Mouse (Mus musculus) liver, adult 2 months (tissue): Measurements from ENCODE around the gene Fgfr2. TPM values are rescaled to one million over a fixed set of nuclear protein-coding genes. Genes with fewer than 3 reads are reported as not detected.

ENCODE experiments used
- DNase-seq: peaks from one replicate; pipeline ENCODE4 v3.0.0-alpha.2; 2011; ENCODE audit warnings: low read depth, low spot score; ENCODE audit errors: extremely low read depth
- H3K27ac ChIP-seq: fragments of 200-500 bp; replicated peaks from 2 replicates; pipeline ENCODE4 v1.5.1; 2012; ENCODE audit warnings: low read depth, mild to moderate bottlenecking, control low read depth, inconsistent platforms, low read length; ENCODE audit not compliant: insufficient read depth
- H3K27me3 ChIP-seq: fragments of 200-500 bp; 2 replicates; pipeline ENCODE4 v1.6.1; 2012; ENCODE audit warnings: mild to moderate bottlenecking, moderate library complexity, low read length, inconsistent platforms; ENCODE audit not compliant: control insufficient read depth, insufficient read depth
- H3K36me3 ChIP-seq: fragments of 200-500 bp; 2 replicates; pipeline ENCODE4 v1.6.1; 2012; ENCODE audit warnings: low read length, inconsistent platforms; ENCODE audit not compliant: control insufficient read depth, insufficient read depth
- H3K4me1 ChIP-seq: fragments of 200-500 bp; 2 replicates; pipeline ENCODE4 v1.6.1; 2011; ENCODE audit warnings: low read length; ENCODE audit not compliant: control insufficient read depth, insufficient read depth
- H3K4me3 ChIP-seq: fragments of 200-500 bp; 2 replicates; pipeline ENCODE4 v1.5.1; 2011; ENCODE audit warnings: low read depth, mild to moderate bottlenecking, control low read depth, low read length, moderate library complexity; ENCODE audit not compliant: insufficient read depth
- H3K79me2 ChIP-seq: fragments of 200-500 bp; 2 replicates; pipeline ENCODE4 v1.6.1; 2012; ENCODE audit warnings: inconsistent platforms, mild to moderate bottlenecking, low read length, moderate library complexity; ENCODE audit not compliant: control insufficient read depth, insufficient read depth
- H3K9ac ChIP-seq: fragments of 200-500 bp; 2 replicates; pipeline ENCODE4 v1.6.1; 2012; ENCODE audit warnings: low read depth, mild to moderate bottlenecking, control low read depth, inconsistent platforms, low read length
- CTCF ChIP-seq: fragments of 200-500 bp; IDR thresholded peaks from 2 replicates; pipeline ENCODE4 v1.5.1; 2011; ENCODE audit warnings: low read depth, low read length, control low read depth
- POLR2A ChIP-seq: fragments of 200-500 bp; IDR thresholded peaks from 2 replicates; pipeline ENCODE4 v1.6.1; 2011; ENCODE audit warnings: low read length, control low read depth; ENCODE audit not compliant: insufficient read depth; ENCODE audit errors: extremely low read depth
- WGBS: fragments of 180-500 bp; shearing (Covaris S2); methylation state at CpG from one replicate; pipeline ENCODE4 v1.1.7; 2018; 5-methylcytosine and 5-hydroxymethylcytosine counted together
- polyA plus RNA-seq: library from polyadenylated mRNA; depleted of rRNA; stranded (reverse); fragments of >200 nt; gene quantifications from 2 replicates; pipeline ENCODE4 v1.2.3, GENCODE M21; 2012
- total RNA-seq: library from RNA; depleted of rRNA; stranded (reverse); fragments of >200 nt; gene quantifications from 2 replicates; pipeline ENCODE4 v1.2.3, GENCODE M21; 2014

Gene Fgfr2
- total and polyA plus RNA-seq, 2 experiments: 16.7 to 35.2 TPM

- Histone ChIP-seq H3K79me2 (no peaks in the 10 kb centered on the region), H3K4me1 (no peaks in the 10 kb centered on the region), H3K27me3 (no peaks in the 10 kb centered on the region), H3K4me3 (no peak overlapping the region), H3K27ac (no peak overlapping the region), H3K9ac (no peak overlapping the region), H3K36me3 (no peaks in the 10 kb centered on the region)
- no peak for TF ChIP-seq POLR2A
- TF ChIP-seq CTCF: no peak
- WGBS: 91% methylated on average over 7 of the region's 7 CpGs
- no peak for DNase-seq
These were observed 2785.5 kb downstream of the Fgfr2 start for GRCm38 (mm10) chr7:130337601-130338000.

- WGBS: 29% methylated on average over 4 of the region's 4 CpGs
- H3K27ac ChIP-seq: no peak overlapping the region
- H3K9ac ChIP-seq: no peak overlapping the region
- H3K4me1 ChIP-seq: no peaks in the 10 kb centered on the region
- DNase-seq: no peak
- H3K4me3 ChIP-seq: no peak overlapping the region
- H3K27me3 ChIP-seq: no peaks in the 10 kb centered on the region
- TF ChIP-seq CTCF (no peak), POLR2A (no peak)
- H3K36me3 ChIP-seq: no peaks in the 10 kb centered on the region
- H3K79me2 ChIP-seq: no peaks in the 10 kb centered on the region
These were observed 2787.6 kb downstream of the Fgfr2 start for GRCm38 (mm10) chr7:130335440-130336051.

- Histone ChIP-seq H3K27ac (no peak overlapping the region), H3K27me3 (peaks cover 2% of the 10 kb centered on the region; the same call in 1 of the 2 replicates), H3K4me3 (no peak overlapping the region), H3K36me3 (no peaks in the 10 kb centered on the region), H3K9ac (no peak overlapping the region), H3K79me2 (no peaks in the 10 kb centered on the region), H3K4me1 (no peaks in the 10 kb centered on the region)
- TF ChIP-seq CTCF (no peak), POLR2A (no peak)
- 94% methylated on average over 11 of the region's 11 CpGs for WGBS
- DNase-seq: no peak
These were observed 2790.5 kb downstream of the Fgfr2 start for GRCm38 (mm10) chr7:130332515-130333220.

GRCm38 (mm10) chr7:130327603-130328365 lies 2795.4 kb downstream of the Fgfr2 start:
- TF ChIP-seq CTCF (no peak), POLR2A (no peak)

GRCm38 (mm10) chr7:130325983-130326433 lies 2797.1 kb downstream of the Fgfr2 start:
- no peaks in the 10 kb centered on the region for H3K79me2 ChIP-seq
- no peaks in the 10 kb centered on the region for H3K36me3 ChIP-seq
- WGBS: 75% methylated on average over 15 of the region's 15 CpGs
- H3K27ac ChIP-seq: no peak overlapping the region
- no peaks in the 10 kb centered on the region for H3K4me1 ChIP-seq
- no peak overlapping the region for H3K9ac ChIP-seq
- H3K4me3 ChIP-seq: no peak overlapping the region
- no peak for TF ChIP-seq CTCF
- DNase-seq: peak; percentile 10
- peaks cover 2% of the 10 kb centered on the region; the same call in 1 of the 2 replicates for H3K27me3 ChIP-seq

More at GRCm38 (mm10) chr7:130327603-130328365, 2795.4 kb downstream of the Fgfr2 start:
- WGBS: 31% methylated on average over 15 of the region's 15 CpGs
- Histone ChIP-seq H3K4me1 (no peaks in the 10 kb centered on the region), H3K36me3 (no peaks in the 10 kb centered on the region), H3K27ac (no peak overlapping the region), H3K79me2 (no peaks in the 10 kb centered on the region), H3K4me3 (no peak overlapping the region), H3K9ac (no peak overlapping the region), H3K27me3 (peaks cover 2% of the 10 kb centered on the region; the same call in 1 of the 2 replicates)
- no peak for DNase-seq
